Mouse (Mus musculus): ENCODE measurements at regions not wholly inside any gene's neighbourhood (a gene's known extent, or its start where the extent isn't known, plus 50 kb on each side); places are given as distances from the start of the nearest gene placed in this dataset.
A peak's percentile ranks its signal among the peaks of the same experiment; 100 is the strongest.

DNA sequence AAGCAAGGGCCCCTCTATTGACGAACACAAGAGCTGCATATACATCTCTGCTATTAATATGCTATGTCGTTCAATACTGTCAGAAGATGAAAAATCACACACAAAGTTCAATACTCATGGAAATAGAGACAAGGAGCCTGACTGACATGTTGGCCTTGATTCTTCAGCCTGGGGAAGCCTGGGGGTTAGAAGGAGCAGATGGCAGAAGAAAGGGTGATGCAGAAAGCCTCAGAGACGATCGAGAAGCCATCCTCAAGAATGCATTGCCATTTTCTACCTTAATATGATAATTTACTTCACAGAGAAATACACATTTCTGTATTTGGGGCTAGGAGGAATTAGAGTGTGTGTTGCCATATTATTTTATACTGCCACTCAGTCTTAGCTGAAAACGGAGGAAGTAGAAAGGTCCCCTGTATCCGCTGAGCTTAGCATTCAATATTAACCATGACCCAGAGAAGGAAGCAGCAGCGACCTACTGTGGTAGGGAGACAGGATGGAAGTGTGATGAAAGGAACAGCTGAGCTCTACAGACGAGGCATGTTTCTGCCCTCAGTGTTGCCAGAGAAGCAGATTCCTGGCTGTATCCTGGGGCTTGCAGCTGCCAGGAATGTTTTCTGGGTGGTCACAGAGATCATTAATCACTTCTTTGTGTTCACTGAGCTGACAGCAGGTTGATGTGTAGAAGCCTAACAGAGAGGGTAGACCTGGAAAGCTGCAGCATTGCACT, 105.2 kb downstream of the Lrig3 start:
- peak; percentile 72 for DNase-seq (ENCODE audit: inconsistent ontology term)

DNA sequence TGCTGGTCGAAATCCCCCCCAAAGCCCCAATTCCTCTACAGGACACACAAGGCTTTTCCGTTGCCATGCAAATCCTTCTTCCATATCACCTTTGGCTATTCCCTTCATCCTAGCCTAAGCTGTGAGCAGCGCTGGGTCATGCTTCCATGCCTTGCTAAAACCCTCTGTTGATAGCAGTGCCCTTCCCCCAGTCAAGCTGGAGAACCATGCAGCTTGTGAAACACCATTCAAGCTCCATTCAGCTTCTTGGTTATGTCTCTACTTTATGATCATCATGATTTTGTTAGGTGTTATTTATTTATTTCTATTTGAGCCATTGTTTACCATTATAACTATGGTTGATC, 105.7 kb downstream of the Lrig3 start:
- no peak for DNase-seq (ENCODE audit: inconsistent ontology term)

DNA sequence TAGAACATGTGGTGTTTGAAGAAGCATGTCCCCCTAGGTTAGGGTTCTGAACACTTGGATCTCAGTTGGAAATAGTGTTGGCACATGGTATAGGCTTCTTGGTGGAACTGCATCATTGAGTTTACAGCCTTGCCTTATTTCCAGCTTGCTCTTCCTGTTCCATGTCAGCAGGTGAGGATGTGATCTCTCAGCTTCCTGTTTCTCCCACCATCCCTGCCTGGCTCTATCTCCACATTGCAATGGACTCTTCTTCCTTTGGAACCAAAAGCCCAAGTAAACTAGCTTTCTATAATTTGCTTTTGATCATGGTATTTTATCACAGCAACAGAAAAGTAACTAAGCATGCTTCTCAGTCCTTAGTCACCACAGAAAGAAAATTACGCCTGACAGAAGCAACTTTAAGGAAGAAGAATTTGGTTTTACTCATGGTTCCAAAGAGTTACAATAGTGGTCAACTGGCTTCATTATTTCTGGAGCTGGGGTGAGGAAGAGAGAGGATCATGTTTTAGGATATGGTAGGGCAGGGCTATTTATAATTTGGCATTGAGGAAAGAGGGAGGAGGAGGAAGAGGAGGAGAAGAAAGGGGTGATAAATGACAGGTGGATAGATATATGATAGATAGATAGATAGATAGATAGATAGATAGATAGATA, 111.5 kb downstream of the Lrig3 start:
- no peak for DNase-seq (ENCODE audit: inconsistent ontology term)

DNA sequence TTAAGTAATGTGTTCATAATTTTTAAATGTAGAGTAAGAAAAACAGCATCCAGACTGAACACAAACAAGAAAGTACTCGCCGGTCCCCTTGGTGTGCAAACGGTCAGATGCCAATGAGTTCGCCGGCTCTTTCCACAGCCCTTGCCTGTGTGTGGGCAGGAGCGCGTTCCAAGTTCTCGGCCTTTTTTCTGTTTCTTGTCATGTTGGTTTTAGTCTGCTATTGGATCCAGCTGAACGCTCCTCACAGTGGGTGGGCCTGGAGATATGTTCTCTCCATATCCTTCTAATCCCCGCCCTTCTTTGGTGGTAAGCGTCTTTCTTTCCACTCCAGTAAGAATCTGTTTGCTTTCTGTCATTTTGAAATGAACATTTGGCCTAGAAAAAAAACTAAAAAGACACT, 116.6 kb downstream of the Lrig3 start:
- peak; percentile 32 for DNase-seq (ENCODE audit: inconsistent ontology term)

DNA sequence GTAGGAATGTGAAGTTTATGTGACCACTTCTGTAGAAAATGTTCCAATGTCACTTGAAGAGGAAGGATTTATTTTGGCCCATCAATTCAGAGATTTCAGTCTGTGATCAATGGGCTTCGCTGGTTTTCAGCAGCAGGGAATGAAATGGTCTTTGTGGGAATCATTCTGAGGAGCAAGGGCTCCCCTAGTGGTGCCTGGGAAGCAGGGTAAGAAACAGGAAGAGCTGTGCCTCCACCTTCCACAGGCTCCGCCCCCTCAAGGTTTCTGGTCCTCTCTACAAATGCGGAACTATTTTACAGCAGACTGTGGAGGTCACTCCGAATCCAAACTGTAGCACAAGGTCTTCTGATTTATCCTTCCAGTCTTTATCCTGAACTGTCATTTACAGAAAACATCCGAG, 120.7 kb downstream of the Lrig3 start:
- no peak for DNase-seq (ENCODE audit: inconsistent ontology term)

DNA sequence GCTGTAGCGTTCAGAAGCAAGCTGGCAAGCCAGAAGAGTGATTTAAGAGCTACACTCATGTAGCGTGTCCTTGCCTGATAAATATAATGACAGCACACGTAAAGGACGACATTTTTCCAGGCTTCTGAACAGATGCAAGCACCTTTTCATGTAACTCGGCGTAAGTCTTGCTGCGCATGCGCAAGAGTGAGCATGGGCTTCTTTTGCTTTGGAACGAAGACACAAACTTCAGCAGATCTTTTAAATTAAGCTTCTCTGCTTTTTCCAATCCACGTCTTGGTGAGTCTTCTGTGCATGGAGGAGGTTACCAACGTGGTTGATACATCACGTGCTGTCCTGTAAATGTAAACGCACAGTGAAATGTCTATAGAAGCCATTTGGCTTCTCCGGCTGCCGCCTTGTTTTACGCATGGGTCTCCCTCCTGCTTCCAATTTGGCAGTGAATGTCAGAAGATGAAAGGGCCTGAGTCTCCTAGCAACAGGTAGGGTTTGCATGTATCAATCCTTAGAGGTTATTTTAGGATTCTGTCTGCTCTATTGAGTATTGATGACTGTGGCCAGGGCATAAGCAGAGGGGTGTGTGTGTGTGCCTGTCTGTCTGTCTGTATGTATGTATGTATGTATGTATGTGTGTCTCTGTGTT, 128.4 kb downstream of the Lrig3 start:
- DNase-seq (ENCODE audit: inconsistent ontology term): no peak

DNA sequence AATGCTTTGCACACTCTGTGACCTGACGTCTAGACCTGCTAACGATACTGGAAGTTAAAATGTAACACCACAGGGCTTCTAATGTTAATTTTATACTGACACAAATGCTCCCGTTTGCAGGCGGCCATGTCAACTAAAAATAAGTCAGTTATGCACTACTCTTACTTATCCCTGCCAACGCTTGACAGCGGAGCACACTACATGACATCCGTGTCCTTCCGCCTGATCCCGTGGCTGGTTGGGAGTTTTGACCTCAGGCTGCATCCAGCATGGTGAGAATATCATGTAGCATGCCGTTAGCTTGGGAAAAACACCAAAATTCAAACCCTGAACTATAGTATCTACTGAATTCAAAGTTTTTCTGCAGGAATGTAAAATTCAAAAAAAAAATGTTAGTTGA, 131.9 kb downstream of the Lrig3 start:
- no peak for DNase-seq (ENCODE audit: inconsistent ontology term)

DNA sequence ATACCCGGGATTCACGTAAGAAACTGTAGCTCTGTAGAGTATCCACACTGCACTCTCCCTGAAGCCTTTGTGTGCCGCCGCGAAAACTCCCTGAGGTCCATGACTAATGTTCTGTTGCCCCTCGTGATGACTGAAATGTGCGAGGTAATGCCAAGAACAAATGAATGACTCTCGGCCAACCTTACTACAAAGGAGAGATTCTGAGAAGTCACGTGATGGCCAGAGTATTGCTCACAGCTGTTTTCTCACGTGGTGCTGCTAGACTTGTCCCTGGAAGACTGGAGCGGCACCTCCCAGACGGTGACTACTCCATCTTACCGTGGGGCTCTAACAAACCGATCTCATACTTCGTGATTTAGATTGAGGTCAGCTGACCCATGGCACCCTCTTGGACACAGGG, 136.9 kb downstream of the Lrig3 start:
- DNase-seq (ENCODE audit: inconsistent ontology term): no peak

DNA sequence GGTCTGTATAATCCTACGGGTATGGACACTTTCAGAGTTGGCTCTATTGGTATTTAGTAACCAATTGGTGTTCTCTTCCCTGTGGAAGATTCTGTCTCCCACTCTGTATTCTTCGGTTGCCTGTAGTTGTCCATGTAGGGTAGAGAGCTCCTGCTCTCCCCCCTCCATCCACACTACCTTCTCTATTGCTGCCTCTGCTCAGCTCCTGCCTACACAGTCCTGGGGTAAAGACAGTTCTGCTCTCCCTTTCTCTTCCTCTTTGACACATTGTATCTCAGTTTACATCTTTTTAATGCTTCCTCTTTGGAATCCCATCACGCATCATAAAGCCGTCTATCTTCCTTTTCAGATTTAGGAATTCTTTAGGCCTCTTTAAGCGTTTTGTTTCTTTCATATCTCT, 147.1 kb downstream of the Lrig3 start:
- DNase-seq (ENCODE audit: inconsistent ontology term): no peak

DNA sequence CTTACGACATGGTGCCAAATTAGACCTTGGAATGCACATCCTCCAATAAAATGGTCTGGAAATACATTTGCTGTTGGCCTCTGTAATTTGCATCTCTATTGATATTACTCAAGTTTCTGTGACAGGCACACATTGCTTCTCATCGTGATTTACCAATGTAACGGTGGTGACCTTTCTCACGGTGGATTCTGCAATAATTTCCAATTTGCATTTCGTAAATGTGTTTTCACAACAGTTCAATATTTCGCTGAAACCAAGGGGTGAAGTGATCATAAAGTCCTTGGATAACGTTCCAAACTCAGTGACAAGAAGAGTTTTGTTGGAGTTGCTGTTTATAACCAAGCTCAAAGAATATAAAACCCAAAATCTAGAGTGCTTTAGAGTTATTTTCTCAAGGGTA, 149.4 kb downstream of the Lrig3 start:
- no peak for DNase-seq (ENCODE audit: inconsistent ontology term)

DNA sequence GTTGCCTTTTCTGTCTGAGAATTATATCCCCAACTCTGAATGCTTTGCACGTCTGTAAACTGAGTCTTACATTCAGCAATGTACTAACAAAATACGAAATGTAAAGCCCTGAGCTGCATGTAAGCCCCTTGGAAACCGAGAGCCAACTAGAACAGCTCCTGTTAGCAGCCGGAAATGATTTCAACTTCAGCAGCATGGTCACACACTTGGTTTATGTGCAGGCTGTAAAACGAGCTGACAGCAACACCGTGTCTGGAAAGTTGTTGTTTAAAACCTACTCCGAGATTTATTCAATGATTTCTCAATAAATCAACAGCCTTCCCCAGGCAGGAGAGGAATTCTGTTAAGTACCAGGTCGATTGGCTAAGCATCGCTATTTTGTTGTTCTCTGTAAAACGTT, 155.7 kb downstream of the Lrig3 start:
- no peak for DNase-seq (ENCODE audit: inconsistent ontology term)

DNA sequence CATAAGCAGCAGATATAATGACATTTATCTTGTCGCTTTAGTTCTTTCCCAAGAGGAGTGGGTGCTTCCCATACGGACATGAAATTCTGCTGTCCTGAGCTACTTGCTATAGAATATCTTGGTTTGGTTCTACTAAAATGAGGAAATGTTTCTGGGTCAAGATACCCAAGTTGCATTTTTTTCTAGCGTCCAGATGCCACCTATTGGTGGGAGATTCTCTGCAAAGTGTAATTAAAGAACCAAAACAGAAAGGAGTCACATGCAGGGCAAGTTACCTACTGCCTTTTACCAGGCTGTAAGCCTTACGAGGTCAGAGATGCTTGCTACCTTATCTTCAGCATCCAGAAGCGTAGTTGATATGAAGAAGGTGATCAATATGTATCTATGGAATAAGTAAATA, 156.5 kb downstream of the Lrig3 start:
- DNase-seq (ENCODE audit: inconsistent ontology term): no peak

DNA sequence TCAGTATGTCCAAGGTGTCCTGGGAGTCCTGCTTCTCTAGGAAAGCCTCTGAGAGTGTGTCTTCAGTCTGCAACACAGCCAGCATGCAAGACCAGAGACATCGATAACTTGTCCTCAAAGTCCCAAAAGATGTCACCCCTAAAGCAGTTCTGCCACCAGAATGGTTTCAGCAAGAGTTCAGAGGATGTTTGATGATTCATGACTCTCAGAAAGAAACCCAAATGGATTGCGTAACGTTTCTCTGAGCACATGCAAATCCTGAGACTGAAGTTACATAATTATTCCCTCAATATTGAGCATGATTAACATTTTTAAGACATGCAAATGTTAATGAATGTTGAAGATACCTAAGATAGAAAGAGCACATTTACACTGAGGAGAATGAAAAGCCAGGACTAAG, 167.2 kb downstream of the Lrig3 start:
- peak; percentile 40 for DNase-seq (ENCODE audit: inconsistent ontology term)

DNA sequence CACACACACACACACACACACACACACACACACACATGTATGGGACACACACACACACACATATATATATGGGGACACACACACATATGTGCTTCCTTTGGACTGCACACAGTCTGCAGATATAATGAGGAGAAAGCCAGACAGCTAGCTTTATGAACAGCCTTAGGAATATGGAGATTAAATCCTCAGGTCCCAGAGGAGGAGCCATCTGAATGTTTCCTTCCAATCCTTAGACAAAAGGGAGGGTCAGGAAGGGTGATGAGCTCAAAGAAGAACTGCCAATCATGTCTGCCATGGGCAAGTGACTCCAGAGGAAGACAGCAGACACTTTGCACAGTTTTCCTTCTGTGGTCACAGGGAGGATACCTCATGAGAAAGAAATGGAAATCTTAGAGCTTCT, 168.0 kb downstream of the Lrig3 start:
- no peak for DNase-seq (ENCODE audit: inconsistent ontology term)

DNA sequence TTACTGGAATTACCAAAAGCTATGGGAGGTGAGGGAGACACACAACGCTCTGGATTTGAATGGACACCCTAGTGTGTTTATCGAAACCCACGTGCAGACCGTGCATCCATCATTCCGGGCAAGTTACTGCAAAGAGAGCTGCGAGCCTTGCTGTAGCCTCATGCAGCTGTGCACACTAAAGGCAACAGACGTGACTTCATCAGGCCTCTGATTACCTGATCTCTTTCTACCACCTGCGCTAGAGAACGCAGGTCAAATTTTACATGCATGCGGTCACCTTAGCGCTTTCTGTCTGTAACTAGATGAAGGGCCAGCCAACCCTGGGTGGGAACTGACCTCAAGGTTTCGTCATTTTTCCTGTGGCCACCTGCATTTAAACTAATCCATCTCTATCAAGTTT, 172.6 kb downstream of the Lrig3 start:
- no peak for DNase-seq (ENCODE audit: inconsistent ontology term)

DNA sequence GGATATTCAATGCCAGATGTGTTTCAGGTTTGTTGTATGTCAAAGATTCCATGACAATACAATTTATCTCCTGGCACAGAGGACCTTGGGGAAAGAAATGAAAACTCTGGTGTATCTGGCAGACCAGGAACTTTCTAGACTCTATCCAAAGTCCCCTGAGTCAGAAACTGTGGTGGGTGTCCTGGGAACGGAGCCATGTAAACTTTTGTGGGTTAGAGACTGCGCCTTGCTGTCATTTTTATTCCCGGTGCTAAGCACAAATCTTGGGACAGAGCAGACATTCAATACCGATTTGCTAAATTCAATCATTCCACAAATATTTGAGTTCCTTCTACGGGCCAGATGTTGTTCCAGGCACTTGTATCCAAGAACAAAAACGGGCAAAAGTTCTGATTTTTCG, 175.6 kb downstream of the Lrig3 start:
- no peak for DNase-seq (ENCODE audit: inconsistent ontology term)

DNA sequence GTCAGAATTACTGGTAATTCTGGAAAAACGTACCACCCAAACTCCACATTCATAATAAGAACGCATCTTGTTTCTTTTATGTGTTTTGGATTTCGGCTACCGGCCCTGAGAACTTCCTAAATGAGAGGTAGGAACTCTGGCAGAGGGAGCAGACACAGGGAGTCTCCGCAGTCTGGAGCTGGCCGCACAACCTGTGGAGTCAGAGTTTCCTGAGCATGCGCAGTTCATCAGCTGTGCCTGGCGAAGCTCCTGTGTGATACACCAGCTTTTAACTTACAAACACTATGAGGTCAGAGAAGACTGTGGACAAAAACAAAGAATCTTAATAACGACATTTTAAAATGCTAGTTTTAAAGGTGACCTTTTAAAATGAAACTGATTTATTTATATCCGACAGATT, 177.9 kb downstream of the Lrig3 start:
- no peak for DNase-seq (ENCODE audit: inconsistent ontology term)

DNA sequence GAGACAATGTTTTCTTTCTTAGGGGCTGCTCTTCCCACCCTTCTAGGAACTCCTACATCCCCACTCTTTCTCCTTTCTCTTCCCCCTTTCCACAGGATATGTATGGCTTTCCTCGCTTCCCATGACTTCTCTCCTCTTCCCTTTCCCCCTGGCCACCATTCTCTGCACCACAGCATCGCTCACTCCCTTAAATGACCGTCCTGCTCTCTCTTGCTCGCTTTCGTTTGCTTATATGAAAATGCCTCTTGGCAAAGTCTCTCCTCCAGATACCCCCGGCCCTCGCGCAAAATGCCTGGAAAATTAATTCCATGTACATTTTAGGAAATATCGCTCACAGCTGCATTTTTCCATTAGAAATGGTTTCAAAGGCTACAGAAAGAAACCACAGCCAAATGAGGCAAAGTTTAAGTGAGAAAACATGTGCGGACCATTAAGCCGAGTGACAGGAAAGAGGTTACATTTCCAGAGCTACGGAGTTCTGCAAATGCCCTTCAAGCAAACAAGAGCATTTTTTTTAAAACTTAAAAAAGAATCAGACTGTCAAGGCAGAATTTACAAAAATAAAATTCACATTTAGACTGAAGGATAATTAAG, 178.7 kb downstream of the Lrig3 start:
- no peak for DNase-seq (ENCODE audit: inconsistent ontology term)

DNA sequence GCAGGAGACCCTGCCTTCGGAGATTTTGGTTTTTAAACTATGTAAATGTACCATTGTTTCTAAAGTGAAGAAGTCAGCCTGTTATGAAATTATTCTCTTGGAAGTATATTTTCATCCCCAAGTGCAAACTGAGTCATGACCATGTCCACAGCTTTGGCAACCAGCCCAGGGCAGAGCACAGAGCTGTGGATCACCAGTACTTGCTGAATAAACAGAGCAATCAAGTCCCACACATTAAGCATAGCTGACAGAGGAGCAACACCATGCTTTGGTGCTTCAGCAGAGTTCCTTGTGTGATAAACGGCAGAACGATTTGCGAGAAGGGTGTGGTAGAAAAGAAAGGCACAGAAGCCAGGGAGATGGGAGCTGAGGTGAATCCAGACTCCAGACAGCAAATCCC, 191.3 kb downstream of the Lrig3 start:
- peak; percentile 46 for DNase-seq (ENCODE audit: inconsistent ontology term)

DNA sequence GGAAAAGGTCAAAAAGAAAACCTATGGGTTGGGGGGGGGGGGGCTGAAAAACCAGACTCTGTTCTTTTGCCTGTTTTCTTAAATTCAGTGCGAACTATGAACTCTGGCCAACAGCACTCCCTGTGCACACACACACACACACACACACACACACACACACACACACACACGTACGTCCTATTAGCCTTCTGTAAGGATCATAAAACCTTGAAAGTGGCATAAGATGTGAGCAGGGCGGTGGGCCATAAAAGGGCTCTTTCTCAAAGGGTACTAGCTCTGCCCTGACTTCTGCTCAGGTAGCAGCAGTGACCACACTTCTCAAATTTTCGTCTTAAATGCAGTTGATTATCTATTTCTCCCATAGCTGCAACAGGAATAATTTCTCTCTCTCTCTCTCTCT, 199.2 kb downstream of the Lrig3 start:
- no peak for DNase-seq (ENCODE audit: inconsistent ontology term)

DNA sequence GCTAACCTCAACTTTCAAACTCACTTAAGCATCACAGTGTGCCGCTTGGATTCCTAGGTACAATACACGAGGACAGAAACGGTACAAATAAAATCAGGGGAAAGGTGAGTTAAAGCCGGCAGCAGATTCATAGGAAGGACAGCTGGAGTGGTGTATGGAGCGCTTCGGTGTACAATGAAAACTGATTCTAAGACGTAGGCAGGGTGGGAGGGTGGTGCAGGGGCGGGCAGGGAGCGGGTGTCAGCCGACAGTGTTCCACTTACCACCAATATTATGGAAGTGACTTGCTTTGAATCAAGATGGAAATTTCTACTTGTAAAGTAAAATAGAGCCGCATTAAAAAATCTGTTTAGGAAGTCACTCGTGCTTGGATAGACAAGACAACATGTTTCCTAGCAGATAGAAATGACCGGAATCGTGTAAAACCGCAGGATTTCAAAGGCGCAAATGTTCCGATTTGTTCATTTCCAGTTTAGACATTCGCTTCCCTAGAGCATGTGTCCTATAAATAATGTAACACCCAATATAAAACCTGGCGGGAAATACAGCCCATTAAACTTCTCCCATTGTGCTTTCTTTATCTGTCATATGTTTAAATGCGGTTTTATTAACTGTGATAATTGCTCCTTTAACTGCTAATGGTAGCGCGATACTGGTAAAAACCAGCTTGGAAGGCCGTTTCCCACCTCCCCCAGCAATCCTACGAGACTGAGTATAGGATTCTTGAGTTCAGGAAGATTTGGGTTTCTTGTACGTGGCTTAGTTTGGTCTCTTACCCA, 203.3 kb downstream of the Lrig3 start:
- DNase-seq (ENCODE audit: inconsistent ontology term): no peak

DNA sequence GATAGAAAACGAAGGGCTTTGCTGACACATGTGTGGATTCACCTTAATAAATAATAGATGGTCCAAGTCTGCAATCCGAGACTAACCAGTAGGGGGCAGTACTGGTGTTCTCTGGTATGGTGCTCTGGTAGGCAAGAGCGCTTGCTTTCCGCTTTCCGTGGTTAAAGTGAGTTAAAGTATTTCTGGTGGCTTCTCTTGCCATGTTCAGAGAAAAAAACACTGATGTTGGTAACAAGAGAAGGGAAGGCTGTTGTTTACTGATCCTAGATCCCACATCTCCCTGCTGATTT, 203.9 kb downstream of the Lrig3 start:
- DNase-seq (ENCODE audit: inconsistent ontology term): no peak

Data from Muller cell, postnatal 12 days (primary cell).